Mouse (Mus musculus): Measurements from ENCODE around the gene Cnst. TPM values are rescaled to one million over a fixed set of nuclear protein-coding genes. Genes with fewer than 3 reads are reported as not detected.

Cnst gene
- polyA plus RNA-seq, 1 experiment from 2014 or later: 21.6 TPM

GRCm38 (mm10) chr1:179560845-179561430 is 14.8 kb downstream of the Cnst start:
- Histone ChIP-seq H3K36me3 (replicated peaks) (no peaks in the 10 kb centered on the region), H3K9me3 (no peaks in the 10 kb centered on the region), H3K27ac (replicated peaks) (no peak overlapping the region), H3K27me3 (replicated peaks; ENCODE audit: low read depth, poor library complexity, severe bottlenecking) (no peaks in the 10 kb centered on the region), H3K4me1 (peaks cover 21% of the 10 kb centered on the region), H3K4me3 (no peak overlapping the region)
- WGBS: 87% methylated on average over 6 of the region's 6 CpGs
- DNase-seq (ENCODE audit: low spot score): no peak

DNA sequence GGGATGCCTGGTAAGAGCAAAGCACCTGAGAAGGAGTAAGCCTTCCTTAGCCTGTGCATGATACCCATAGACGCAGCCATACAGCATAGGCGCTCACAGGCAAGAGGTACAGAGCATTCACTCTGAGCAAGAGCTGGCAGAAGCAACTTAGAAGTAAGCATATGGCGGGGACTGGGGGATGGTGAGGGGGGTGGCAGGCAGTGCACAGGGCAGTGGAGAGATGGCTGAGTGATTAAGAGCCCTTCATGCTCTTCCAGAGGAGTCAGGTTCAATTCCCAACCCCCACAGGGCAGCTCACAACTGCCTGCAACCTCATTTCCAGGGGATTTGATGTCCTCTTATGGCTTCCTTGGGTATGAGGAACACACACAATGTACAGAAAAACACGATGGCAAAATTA is 17.0 kb downstream of the Cnst start:
- Histone ChIP-seq H3K27me3 (replicated peaks; ENCODE audit: low read depth, poor library complexity, severe bottlenecking) (no peaks in the 10 kb centered on the region), H3K4me3 (no peak overlapping the region), H3K9me3 (no peaks in the 10 kb centered on the region), H3K27ac (replicated peaks) (no peak overlapping the region), H3K4me1 (peaks cover 32% of the 10 kb centered on the region), H3K36me3 (replicated peaks) (no peaks in the 10 kb centered on the region)
- 85% methylated on average over 4 of the region's 4 CpGs for WGBS
- DNase-seq (ENCODE audit: low spot score): peak; percentile 15

DNA sequence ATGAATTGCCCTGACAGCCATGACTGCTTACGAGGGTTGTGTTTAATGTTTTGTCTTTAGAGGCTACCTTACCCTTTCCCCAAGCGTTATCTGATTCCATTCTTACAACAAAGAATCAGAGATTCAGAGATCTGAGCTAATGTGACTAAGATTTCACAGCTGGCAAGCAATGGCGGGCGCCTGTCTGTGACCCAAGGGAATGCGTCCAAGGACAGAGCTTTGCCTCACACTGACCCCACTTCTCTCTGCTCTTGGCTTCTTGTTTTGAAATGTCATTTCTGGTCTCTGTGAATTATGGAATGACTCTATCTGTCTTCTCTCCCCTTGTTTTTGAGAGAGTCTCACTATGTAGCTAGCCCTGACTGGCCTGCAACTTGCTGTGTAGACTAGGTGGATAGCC is 17.8 kb downstream of the Cnst start:
- WGBS: 70% methylated on average over 5 of the region's 5 CpGs
- Histone ChIP-seq H3K36me3 (replicated peaks) (no peaks in the 10 kb centered on the region), H3K4me3 (no peak overlapping the region), H3K27me3 (replicated peaks; ENCODE audit: low read depth, poor library complexity, severe bottlenecking) (no peaks in the 10 kb centered on the region), H3K4me1 (peaks cover 39% of the 10 kb centered on the region), H3K9me3 (no peaks in the 10 kb centered on the region), H3K27ac (replicated peaks) (no peak overlapping the region)
- DNase-seq (ENCODE audit: low spot score): no peak

DNA sequence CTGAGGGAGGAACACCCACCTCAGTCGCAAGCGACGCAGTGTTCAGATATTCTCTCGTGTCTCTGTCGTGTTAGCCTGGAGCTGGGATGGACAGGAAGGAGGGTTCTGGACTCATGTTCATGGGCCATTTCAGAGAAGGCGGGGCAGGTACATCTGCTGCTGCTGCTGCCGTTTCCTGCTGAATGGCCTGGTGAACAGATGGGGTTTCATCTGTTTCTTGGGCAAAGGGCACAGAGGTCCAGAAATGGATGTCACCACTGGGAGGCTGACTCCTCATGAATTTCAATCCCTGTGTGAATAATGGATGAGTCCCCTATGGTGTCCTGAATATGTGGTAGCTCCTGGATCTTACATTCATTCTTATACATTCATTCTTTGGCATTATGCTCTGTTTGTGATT is 21.4 kb downstream of the Cnst start:
- no peak overlapping the region for H3K4me3 ChIP-seq
- no peaks in the 10 kb centered on the region for H3K9me3 ChIP-seq
- no peaks in the 10 kb centered on the region for H3K27me3 ChIP-seq (replicated peaks; ENCODE audit: low read depth, poor library complexity, severe bottlenecking)
- no peak overlapping the region; the same call in 1 of the 2 replicates for H3K27ac ChIP-seq (replicated peaks)
- 56% methylated on average over 7 of the region's 7 CpGs for WGBS
- H3K36me3 ChIP-seq (replicated peaks): no peaks in the 10 kb centered on the region
- H3K4me1 ChIP-seq: peaks cover 54% of the 10 kb centered on the region
- DNase-seq (ENCODE audit: low spot score): peak; percentile 19

DNA sequence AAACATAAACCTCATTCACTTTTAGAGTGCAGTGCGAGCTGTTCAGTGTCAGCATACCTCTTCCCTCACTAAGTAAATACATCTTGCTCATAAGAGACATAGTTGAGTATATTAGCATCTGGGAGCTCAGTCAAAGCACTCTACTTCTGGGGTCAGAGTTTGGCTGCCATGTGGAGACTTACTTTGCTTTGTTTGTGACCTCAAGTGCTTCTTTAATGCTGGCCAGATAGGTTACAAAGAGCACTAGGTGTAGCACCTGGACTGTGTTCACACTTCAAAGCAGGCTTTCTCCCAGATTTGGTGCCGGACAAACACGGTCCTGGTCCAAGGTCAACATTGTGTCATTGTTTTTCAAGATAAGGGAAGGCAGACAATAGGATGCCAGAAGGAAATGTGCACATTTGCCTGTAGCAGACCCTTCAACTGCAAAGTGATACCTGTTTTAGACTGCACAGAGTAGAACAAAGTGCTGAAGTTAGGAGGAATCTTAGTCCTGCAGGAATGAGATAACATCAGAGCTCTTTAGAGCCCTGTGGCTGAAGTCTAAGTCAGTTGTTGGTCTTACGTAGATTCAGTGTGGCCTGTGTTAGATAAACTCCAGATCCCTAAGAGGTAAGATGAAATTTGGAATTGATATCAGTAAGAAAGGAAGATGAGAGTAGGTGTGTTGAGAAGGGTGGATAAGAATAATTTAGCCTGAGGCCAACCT is 22.7 kb downstream of the Cnst start:
- H3K9me3 ChIP-seq: no peaks in the 10 kb centered on the region
- DNase-seq (ENCODE audit: low spot score): no peak
- H3K27me3 ChIP-seq (replicated peaks; ENCODE audit: low read depth, poor library complexity, severe bottlenecking): no peaks in the 10 kb centered on the region
- peaks cover 42% of the 10 kb centered on the region for H3K4me1 ChIP-seq
- H3K27ac ChIP-seq (replicated peaks): 0 out of 2 replicates have a peak overlapping the region, but pooled peaks have one; percentile 10
- 78% methylated on average over 4 of the region's 4 CpGs for WGBS
- no peaks in the 10 kb centered on the region for H3K36me3 ChIP-seq (replicated peaks)
- no peak overlapping the region for H3K4me3 ChIP-seq

DNA sequence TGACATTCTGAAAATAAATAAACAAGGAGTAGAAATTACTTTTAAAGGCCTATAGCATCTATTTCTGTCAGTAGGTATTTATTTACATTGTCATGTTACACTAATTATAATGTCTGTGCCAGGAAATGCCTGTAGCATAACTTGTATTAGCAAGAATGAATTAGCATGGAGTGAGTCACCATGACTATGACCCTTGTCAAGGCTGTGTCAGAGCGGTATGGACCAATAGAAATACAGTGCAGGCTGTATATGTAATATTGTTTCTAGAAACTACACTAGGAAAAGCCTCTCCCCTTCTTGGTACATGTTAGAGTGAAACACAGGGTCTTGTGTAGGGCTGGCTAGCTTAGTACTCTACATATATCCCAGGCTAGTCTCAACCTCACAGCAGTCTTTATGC is 24.3 kb downstream of the Cnst start:
- Histone ChIP-seq H3K36me3 (replicated peaks) (no peaks in the 10 kb centered on the region), H3K4me3 (no peak overlapping the region), H3K27ac (replicated peaks) (no peak overlapping the region), H3K4me1 (peaks cover 49% of the 10 kb centered on the region), H3K27me3 (replicated peaks; ENCODE audit: low read depth, poor library complexity, severe bottlenecking) (no peaks in the 10 kb centered on the region), H3K9me3 (no peaks in the 10 kb centered on the region)
- 85% methylated on average over 1 of the region's 1 CpGs for WGBS
- DNase-seq (ENCODE audit: low spot score): no peak

GRCm38 (mm10) chr1:179571686-179572085 is 25.5 kb downstream of the Cnst start:
- no peak for DNase-seq (ENCODE audit: low spot score)
- Histone ChIP-seq H3K36me3 (replicated peaks) (no peaks in the 10 kb centered on the region), H3K27me3 (replicated peaks; ENCODE audit: low read depth, poor library complexity, severe bottlenecking) (no peaks in the 10 kb centered on the region), H3K4me3 (no peak overlapping the region), H3K27ac (replicated peaks) (no peak overlapping the region), H3K4me1 (peaks cover 47% of the 10 kb centered on the region), H3K9me3 (no peaks in the 10 kb centered on the region)
- WGBS: 84% methylated on average over 4 of the region's 4 CpGs

DNA sequence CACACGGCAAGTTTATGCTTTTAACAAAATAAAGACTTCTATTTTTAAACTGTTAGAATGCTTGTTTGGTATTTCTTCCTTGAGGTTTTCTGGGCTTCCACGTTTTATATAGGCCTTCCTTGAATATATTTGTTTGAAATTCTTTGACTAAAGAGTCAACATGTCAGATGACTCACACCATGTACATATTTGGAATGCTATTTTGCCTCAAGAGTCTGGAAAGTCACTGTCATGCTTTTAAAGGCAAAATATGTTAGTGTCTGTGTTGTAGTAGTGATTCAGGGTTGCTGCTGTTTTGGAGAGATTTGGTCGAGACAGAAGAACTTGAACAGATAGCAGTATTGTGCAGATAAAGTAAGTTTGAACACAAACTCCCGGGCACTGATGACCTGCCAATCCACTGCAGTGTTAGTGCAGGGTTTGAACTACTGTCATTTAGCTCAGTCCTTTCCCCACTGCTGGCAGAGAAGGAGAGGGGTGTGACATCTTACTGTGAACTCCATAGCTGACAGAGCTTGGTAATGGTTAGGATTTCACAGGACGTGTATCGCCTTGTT is 27.6 kb downstream of the Cnst start:
- 77% methylated on average over 6 of the region's 6 CpGs for whole genome bisulfite sequencing
- no peaks in the 10 kb centered on the region for H3K36me3 ChIP-seq (replicated peaks)
- H3K9me3 ChIP-seq: no peaks in the 10 kb centered on the region
- no peak overlapping the region for H3K27ac ChIP-seq (replicated peaks)
- H3K4me3 ChIP-seq: no peak overlapping the region
- H3K27me3 ChIP-seq (replicated peaks; ENCODE audit: low read depth, poor library complexity, severe bottlenecking): no peaks in the 10 kb centered on the region
- no peak for DNase-seq (ENCODE audit: low spot score)
- H3K4me1 ChIP-seq: peaks cover 32% of the 10 kb centered on the region

DNA sequence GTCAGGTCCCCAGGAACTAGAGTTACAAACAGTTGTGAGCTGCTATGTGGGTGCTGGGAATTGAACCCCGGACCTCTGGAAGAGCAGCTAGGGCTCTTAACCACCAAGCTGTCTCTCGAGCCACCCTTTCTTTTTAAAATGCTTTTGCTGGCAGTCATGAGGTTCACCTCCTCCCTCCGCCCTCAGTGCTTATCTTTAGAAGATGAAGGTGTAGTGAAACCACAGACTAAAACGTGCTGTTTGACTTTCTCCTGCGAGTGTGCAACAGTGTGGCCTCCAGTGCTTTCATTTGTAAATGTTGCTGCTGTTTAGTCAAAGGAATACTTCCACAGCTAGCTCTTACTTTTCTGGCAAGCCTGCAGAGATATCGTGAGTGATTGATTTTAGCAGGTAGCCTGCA is 32.5 kb downstream of the Cnst start:
- Histone ChIP-seq H3K4me1 (peaks cover 15% of the 10 kb centered on the region), H3K27ac (replicated peaks) (no peak overlapping the region), H3K27me3 (replicated peaks; ENCODE audit: low read depth, poor library complexity, severe bottlenecking) (no peaks in the 10 kb centered on the region), H3K9me3 (no peaks in the 10 kb centered on the region), H3K36me3 (replicated peaks) (peaks cover 12% of the 10 kb centered on the region), H3K4me3 (no peak overlapping the region)
- no peak for DNase-seq (ENCODE audit: low spot score)
- WGBS: 80% methylated on average over 6 of the region's 6 CpGs

DNA sequence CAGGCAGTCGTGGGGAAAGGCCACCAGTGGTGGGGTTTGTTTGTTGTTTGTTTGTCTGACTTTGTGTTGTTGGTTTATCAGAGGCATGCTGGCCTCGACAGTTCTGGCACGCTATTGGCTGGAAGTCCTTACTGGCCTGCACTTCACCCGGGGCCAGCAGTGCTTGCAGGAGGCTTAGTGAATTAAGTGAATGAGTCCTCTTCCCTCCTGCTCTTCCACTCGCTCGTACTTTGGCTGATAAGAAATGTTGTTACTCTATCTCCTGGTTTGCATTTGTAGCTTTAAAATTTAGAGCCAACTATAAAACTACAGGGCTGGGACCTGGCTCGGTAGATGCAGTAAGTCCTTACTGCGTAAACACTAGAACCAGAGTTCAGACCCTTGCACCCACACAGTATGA is 34.0 kb downstream of the Cnst start:
- no peaks in the 10 kb centered on the region for H3K27me3 ChIP-seq (replicated peaks; ENCODE audit: low read depth, poor library complexity, severe bottlenecking)
- peaks cover 8% of the 10 kb centered on the region for H3K4me1 ChIP-seq
- H3K9me3 ChIP-seq: no peaks in the 10 kb centered on the region
- no peak overlapping the region for H3K27ac ChIP-seq (replicated peaks)
- 81% methylated on average over 8 of the region's 8 CpGs for WGBS
- H3K4me3 ChIP-seq: no peak overlapping the region
- no peak for DNase-seq (ENCODE audit: low spot score)
- H3K36me3 ChIP-seq (replicated peaks): peaks cover 12% of the 10 kb centered on the region

GRCm38 (mm10) chr1:179581422-179581821 is 35.3 kb downstream of the Cnst start:
- no peak overlapping the region for H3K27ac ChIP-seq (replicated peaks)
- WGBS: 94% methylated on average over 10 of the region's 10 CpGs
- peaks cover 19% of the 10 kb centered on the region for H3K4me1 ChIP-seq
- no peaks in the 10 kb centered on the region for H3K27me3 ChIP-seq (replicated peaks; ENCODE audit: low read depth, poor library complexity, severe bottlenecking)
- no peaks in the 10 kb centered on the region for H3K9me3 ChIP-seq
- H3K36me3 ChIP-seq (replicated peaks): peaks cover 12% of the 10 kb centered on the region
- DNase-seq (ENCODE audit: low spot score): no peak
- no peak overlapping the region for H3K4me3 ChIP-seq

GRCm38 (mm10) chr1:179582021-179582433 is 35.9 kb downstream of the Cnst start:
- 65% methylated on average over 6 of the region's 6 CpGs for WGBS

GRCm38 (mm10) chr1:179583090-179583489 is 36.9 kb downstream of the Cnst start:
- no peak for DNase-seq (ENCODE audit: low spot score)
- peaks cover 36% of the 10 kb centered on the region for H3K4me1 ChIP-seq
- no peaks in the 10 kb centered on the region for H3K27me3 ChIP-seq (replicated peaks; ENCODE audit: low read depth, poor library complexity, severe bottlenecking)
- H3K36me3 ChIP-seq (replicated peaks): peaks cover 12% of the 10 kb centered on the region
- WGBS: 94% methylated on average over 3 of the region's 3 CpGs
- H3K4me3 ChIP-seq: no peak overlapping the region
- H3K27ac ChIP-seq (replicated peaks): no peak overlapping the region
- H3K9me3 ChIP-seq: no peaks in the 10 kb centered on the region

More at GRCm38 (mm10) chr1:179582021-179582433, 35.9 kb downstream of the Cnst start:
- peak; percentile 12 for DNase-seq (ENCODE audit: low spot score)
- Histone ChIP-seq H3K27ac (replicated peaks) (no peak overlapping the region), H3K9me3 (no peaks in the 10 kb centered on the region), H3K36me3 (replicated peaks) (peaks cover 12% of the 10 kb centered on the region), H3K27me3 (replicated peaks; ENCODE audit: low read depth, poor library complexity, severe bottlenecking) (no peaks in the 10 kb centered on the region), H3K4me3 (no peak overlapping the region), H3K4me1 (peaks cover 25% of the 10 kb centered on the region)

Measured in embryonic facial prominence, embryonic 10.5 days (tissue).